Mouse (Mus musculus): ENCODE data around the gene Slc36a2.
"Not testable (repeated sequence)": the region's sequence is repeated elsewhere in the genome, so short reads cannot be mapped to it uniquely, and the experiment has no call there.

Gene Slc36a2

GRCm38 (mm10) chr11:55131077-55131742 lies 53.7 kb downstream of the Slc36a2 start:
- DNase-seq = no peak

- no peak for DNase-seq
These were observed 56.5 kb downstream of the Slc36a2 start for GRCm38 (mm10) chr11:55128411-55128810.

GRCm38 (mm10) chr11:55127937-55128336 lies 56.9 kb downstream of the Slc36a2 start:
- DNase-seq = no peak

- DNase-seq = no peak
These were observed 58.2 kb downstream of the Slc36a2 start for GRCm38 (mm10) chr11:55126663-55127062.

- DNase-seq = no peak
These were observed 63.4 kb downstream of the Slc36a2 start for GRCm38 (mm10) chr11:55121430-55121829.

- DNase-seq = no peak
These were observed 64.0 kb downstream of the Slc36a2 start for GRCm38 (mm10) chr11:55120821-55121271.

- DNase-seq = no peak
These were observed 64.6 kb downstream of the Slc36a2 start for GRCm38 (mm10) chr11:55120279-55120678.

GRCm38 (mm10) chr11:55117031-55117430 lies 67.8 kb downstream of the Slc36a2 start:
- DNase-seq = no peak

GRCm38 (mm10) chr11:55116004-55116403 lies 68.9 kb downstream of the Slc36a2 start:
- DNase-seq = no peak

- DNase-seq = no peak
These were observed 70.6 kb downstream of the Slc36a2 start for GRCm38 (mm10) chr11:55114291-55114690.

- not testable (repeated sequence) for DNase-seq
These were observed 71.0 kb downstream of the Slc36a2 start for GRCm38 (mm10) chr11:55113861-55114250.

GRCm38 (mm10) chr11:55113209-55113860 lies 71.5 kb downstream of the Slc36a2 start:
- no peak for DNase-seq

GRCm38 (mm10) chr11:55110566-55111169 lies 74.2 kb downstream of the Slc36a2 start:
- DNase-seq = no peak

- no peak for DNase-seq
These were observed 75.2 kb downstream of the Slc36a2 start for GRCm38 (mm10) chr11:55109521-55110300.

Data from cerebellum, adult 9-11 months (tissue).